In genomic region chr4:118292741-118293306, GRCm38 (mm10) we compare ENCODE assay signal across 8 mouse cellular contexts. TPM values are rescaled to one million over a fixed set of nuclear protein-coding genes. Genes with fewer than 3 reads are reported as not detected.
DNase-seq lines count a peak whose midpoint lies in the region; ATAC-seq and TF ChIP-seq lines count a peak whose summit lies in the region.

No protein-coding gene starts in this region.

- no peaks in the 10 kb centered on the region; the same call in 1 of the 2 replicates for H3K27me3 ChIP-seq in heart, embryonic 12.5 days (replicated peaks)
- peaks cover 10% of the 10 kb centered on the region; the same call in 1 of the 2 replicates for H3K27me3 ChIP-seq in heart, postnatal 0 days (ENCODE audit: control insufficient read depth, insufficient read depth, low read length)

- TF ChIP-seq CTCF in heart, postnatal 0 days (IDR thresholded peaks at IDR 0.05; ENCODE audit: low read depth): peak; percentile 95

- no peak overlapping the region for H3K4me2 ChIP-seq in heart, embryonic 12.5 days
- H3K4me2 ChIP-seq in heart, postnatal 0 days (ENCODE audit: low read depth, low read length): no peak overlapping the region

- H3K9ac ChIP-seq in heart, embryonic 12.5 days: no peak overlapping the region
- no peak overlapping the region for H3K9ac ChIP-seq in heart, postnatal 0 days (replicated peaks; ENCODE audit: low read depth, low read length)

- TF ChIP-seq EP300 in heart, postnatal 0 days (IDR thresholded peaks at IDR 0.05; ENCODE audit: low read depth): no peak

- WGBS in heart, embryonic 12.5 days: 11% methylated on average over 11 of the region's 11 CpGs
- 8% methylated on average over 11 of the region's 11 CpGs for WGBS in heart, postnatal 0 days

- ATAC-seq in heart, embryonic 12.5 days (ENCODE audit: insufficient number of reproducible peaks, low FRiP score): no peak
- ATAC-seq in common myeloid progenitor, adult 5-6 weeks (replicated peaks; ENCODE audit: low read depth, poor library complexity, severe bottlenecking): peak; percentile 40
- no peak for ATAC-seq in heart, postnatal 0 days (ENCODE audit: insufficient read depth, low read depth)

- no peak overlapping the region for H3K4me3 ChIP-seq in heart, embryonic 12.5 days
- H3K4me3 ChIP-seq in heart, postnatal 0 days (ENCODE audit: low read depth, low read length): no peak overlapping the region

- peak; percentile 59 to 91 for DNase-seq in heart, adult 18-20 months
- peak; percentile 88 for DNase-seq in adipocyte (ENCODE audit: low spot score)
- peak; percentile 68 for DNase-seq in heart, postnatal 0 days (ENCODE audit: low spot score)
- peak; percentile 47 to 50 for DNase-seq in left cerebral cortex, adult 8-10 months (ENCODE audit: low spot score in 2 of 2)
- peak; percentile 50 to 67 for DNase-seq in natural killer cell, adult 2 months (ENCODE audit: low spot score in 2 of 2)
- DNase-seq in telencephalon, adult 2 months (ENCODE audit: low read depth, low spot score): peak; percentile 46

- H3K36me3 ChIP-seq in heart, embryonic 12.5 days: no peaks in the 10 kb centered on the region
- H3K36me3 ChIP-seq in heart, postnatal 0 days (replicated peaks; ENCODE audit: control insufficient read depth, insufficient read depth, low read length): no peaks in the 10 kb centered on the region

- no peaks in the 10 kb centered on the region for H3K9me3 ChIP-seq in heart, embryonic 12.5 days (replicated peaks)
- H3K9me3 ChIP-seq in heart, postnatal 0 days (replicated peaks; ENCODE audit: control insufficient read depth, low read length): no peaks in the 10 kb centered on the region

- peaks cover 41% of the 10 kb centered on the region for H3K4me1 ChIP-seq in heart, embryonic 12.5 days (replicated peaks)
- peaks cover 7% of the 10 kb centered on the region; the same call in 1 of the 2 replicates for H3K4me1 ChIP-seq in heart, postnatal 0 days (ENCODE audit: control insufficient read depth, insufficient read depth)

- no peak overlapping the region for H3K27ac ChIP-seq in heart, embryonic 12.5 days (ENCODE audit: poor library complexity, severe bottlenecking)
- H3K27ac ChIP-seq in heart, postnatal 0 days (ENCODE audit: low read depth): no peak overlapping the region

RNA-seq across cellular contexts. Expression of gene Ptprf, which starts 1.6 kb away (rescaled TPM):
- 1 to 10 TPM; 3.5 to 7.0 TPM for total RNA-seq in heart, adult 18-20 months (2021)
- 38.1 and 43.5 TPM in 2 replicates for polyA plus RNA-seq in heart, embryonic 12.5 days (2016; fragmentation: Nextera tagmentation; extraction: Ambion mirVana)
- total RNA-seq in common myeloid progenitor, adult 5-6 weeks (2017): 0.15 and 0.50 TPM in 2 replicates
- 33.7 and 40.8 TPM in 2 replicates for total RNA-seq in heart, postnatal 0 days (2014; rRNA removed; ENCODE audit: low replicate concordance)
- polyA plus RNA-seq in heart, postnatal 0 days (2015; fragmentation: Nextera tagmentation; extraction: Ambion mirVana): 5.2 and 5.9 TPM in 2 replicates
- total RNA-seq in left cerebral cortex, adult 8-10 months (2022): 100 to 1,000 TPM in 3 of 4 experiments, 10 to 100 TPM in 1; 96.0 to 114 (median 107) TPM
